Mouse (Mus musculus) testis, adult 2 months (tissue): ENCODE measurements around the gene Casd1.

Source experiments
- CTCF ChIP-seq: fragments of 200-500 bp; IDR thresholded peaks from 2 replicates; pipeline ENCODE4 v1.5.1; 2012; ENCODE audit warnings: low read depth, mild to moderate bottlenecking, inconsistent platforms, low read length, moderate library complexity; ENCODE audit not compliant: control insufficient read depth, insufficient read depth, insufficient replicate concordance
- POLR2A ChIP-seq: fragments of 200-500 bp; IDR thresholded peaks from 2 replicates; pipeline ENCODE4 v1.6.1; 2012; ENCODE audit warnings: low read depth, mild to moderate bottlenecking, inconsistent platforms, low read length, moderate library complexity; ENCODE audit not compliant: control insufficient read depth

- TF ChIP-seq CTCF (no peak), POLR2A (no peak)
These were observed 10.6 kb upstream of the Casd1 start for GRCm38 (mm10) chr6:4590089-4590488.
